Mouse (Mus musculus) lung, adult 2 months (tissue): Measurements from ENCODE around the gene Nolc1. TPM values are rescaled to one million over a fixed set of nuclear protein-coding genes. Genes with fewer than 3 reads are reported as not detected.
A peak's percentile ranks its signal among the peaks of the same experiment; 100 is the strongest.

Experiments
- DNase-seq: peaks from one replicate; pipeline ENCODE4 v3.0.0; 2022
- H3K4me1 ChIP-seq: fragments of 200-500 bp; 2 replicates; pipeline ENCODE4 v1.6.1; 2011; ENCODE audit warnings: low read length; ENCODE audit not compliant: control insufficient read depth, insufficient read depth
- H3K4me3 ChIP-seq: fragments of 200-500 bp; replicated peaks from 2 replicates; pipeline ENCODE3; 2011; ENCODE audit warnings: low read depth, mild to moderate bottlenecking, control low read depth, low read length; ENCODE audit errors: extremely low read depth
- CTCF ChIP-seq: fragments of 200-500 bp; IDR thresholded peaks from 2 replicates; pipeline ENCODE4 v1.5.1; 2011; ENCODE audit warnings: mild to moderate bottlenecking, low read length, control low read depth; ENCODE audit not compliant: insufficient read depth
- POLR2A ChIP-seq: fragments of 200-500 bp; IDR thresholded peaks from 2 replicates; pipeline ENCODE4 v1.6.1; 2011; ENCODE audit warnings: low read depth, mild to moderate bottlenecking, control low read depth, low read length, borderline replicate concordance; ENCODE audit errors: extremely low read depth
- WGBS: fragments of 180-500 bp; shearing (Covaris S2); methylation state at CpG from one replicate; pipeline ENCODE4 v1.1.7; 2018; 5-methylcytosine and 5-hydroxymethylcytosine counted together
- polyA plus RNA-seq: library from polyadenylated mRNA; depleted of rRNA; stranded (reverse); fragments of >200 nt; gene quantifications from 2 replicates; pipeline ENCODE4 v1.2.3, GENCODE M21; 2012; rRNA removed

The Nolc1 gene
- polyA plus RNA-seq, result 7.4 and 9.8 TPM in 2 replicates

GRCm38 (mm10) chr19:46075616-46076607 lies at the start of gene Nolc1:
Gene Nolc1, plus strand, starts transcription at chr19:46075863.
- Histone ChIP-seq H3K4me1 (peaks cover 5% of the 10 kb centered on the region; the same call in 1 of the 2 replicates), H3K4me3 (peak within 1 kb of the TSS; percentile 82)
- DNase-seq, result peak; percentile 99
- TF ChIP-seq POLR2A (peak; percentile 78; the same call in 1 of the 2 replicates), CTCF (no peak)
- WGBS, result under 1% methylated on average over 66 of the region's 66 CpGs

GRCm38 (mm10) chr19:46026567-46026966 lies 49.1 kb upstream of the Nolc1 start:
- no peak for TF ChIP-seq CTCF
- TF ChIP-seq POLR2A, result no peak
- H3K4me1 ChIP-seq, result no peaks in the 10 kb centered on the region
- no peak overlapping the region for H3K4me3 ChIP-seq
- 41% methylated on average over 8 of the region's 8 CpGs for WGBS
- DNase-seq, result no peak

- TF ChIP-seq POLR2A, result no peak
- TF ChIP-seq CTCF, result no peak
- no peak for DNase-seq
- Histone ChIP-seq H3K4me1 (no peaks in the 10 kb centered on the region), H3K4me3 (no peak overlapping the region)
- WGBS, result 75% methylated on average over 11 of the region's 11 CpGs
These were observed 46.8 kb upstream of the Nolc1 start for GRCm38 (mm10) chr19:46028747-46029320.

- WGBS, result 83% methylated on average over 1 of the region's 1 CpGs
These were observed 46.0 kb upstream of the Nolc1 start for GRCm38 (mm10) chr19:46029652-46030051.

GRCm38 (mm10) chr19:46030196-46030983 lies 45.3 kb upstream of the Nolc1 start:
- no peak overlapping the region for H3K4me3 ChIP-seq
- DNase-seq, result no peak
- H3K4me1 ChIP-seq, result no peaks in the 10 kb centered on the region
- TF ChIP-seq POLR2A (no peak), CTCF (no peak)
- 96% methylated on average over 10 of the region's 10 CpGs for WGBS

More at GRCm38 (mm10) chr19:46029652-46030051, 46.0 kb upstream of the Nolc1 start:
- DNase-seq, result no peak
- Histone ChIP-seq H3K4me3 (no peak overlapping the region), H3K4me1 (no peaks in the 10 kb centered on the region)
- TF ChIP-seq CTCF, result no peak
- TF ChIP-seq POLR2A, result no peak

- DNase-seq, result no peak
- WGBS, result 66% methylated on average over 9 of the region's 9 CpGs
These were observed 43.8 kb upstream of the Nolc1 start for GRCm38 (mm10) chr19:46031689-46032432.

GRCm38 (mm10) chr19:46032731-46033510 lies 42.7 kb upstream of the Nolc1 start:
- H3K4me1 ChIP-seq, result peaks cover 6% of the 10 kb centered on the region; the same call in 1 of the 2 replicates
- TF ChIP-seq POLR2A (no peak), CTCF (no peak)
- no peak for DNase-seq
- H3K4me3 ChIP-seq, result no peak overlapping the region
- WGBS, result 81% methylated on average over 26 of the region's 26 CpGs

More at GRCm38 (mm10) chr19:46031689-46032432, 43.8 kb upstream of the Nolc1 start:
- TF ChIP-seq CTCF, result no peak
- no peak for TF ChIP-seq POLR2A
- no peak overlapping the region for H3K4me3 ChIP-seq
- peaks cover 2% of the 10 kb centered on the region; the same call in 1 of the 2 replicates for H3K4me1 ChIP-seq

GRCm38 (mm10) chr19:46033911-46034310 lies 41.8 kb upstream of the Nolc1 start:
- H3K4me1 ChIP-seq, result peaks cover 9% of the 10 kb centered on the region
- no peak for TF ChIP-seq POLR2A
- no peak for TF ChIP-seq CTCF
- WGBS, result 94% methylated on average over 11 of the region's 11 CpGs
- no peak overlapping the region for H3K4me3 ChIP-seq
- DNase-seq, result no peak
